Mouse (Mus musculus) kidney, postnatal 14 days (tissue): ENCODE measurements at regions not wholly inside any gene's neighbourhood (a gene's known extent, or its start where the extent isn't known, plus 50 kb on each side); places are given as distances from the start of the nearest gene placed in this dataset.
A peak's percentile ranks its signal among the peaks of the same experiment; 100 is the strongest.

ENCODE experiments used
- DNase-seq: peaks from one replicate; pipeline ENCODE4 v3.0.0; 2022; ENCODE audit warnings: mixed read lengths

GRCm38 (mm10) chr8:29460119-29460518 is 2012.6 kb downstream of the Poteg start:
- no peak for DNase-seq

- no peak for DNase-seq
These were observed 2045.5 kb downstream of the Poteg start for GRCm38 (mm10) chr8:29492931-29493330.

- no peak for DNase-seq
These were observed 2079.9 kb downstream of the Poteg start for GRCm38 (mm10) chr8:29527327-29527726.

- peak; percentile 34 for DNase-seq
These were observed 2084.1 kb downstream of the Poteg start for GRCm38 (mm10) chr8:29531565-29531964.

GRCm38 (mm10) chr8:29538016-29538415 is 2090.5 kb downstream of the Poteg start:
- peak; percentile 5 for DNase-seq

GRCm38 (mm10) chr8:29539856-29540255 is 2092.4 kb downstream of the Poteg start:
- no peak for DNase-seq

GRCm38 (mm10) chr8:29544142-29544541 is 2096.7 kb downstream of the Poteg start:
- no peak for DNase-seq

GRCm38 (mm10) chr8:29585671-29586070 is 2138.2 kb downstream of the Poteg start:
- no peak for DNase-seq

GRCm38 (mm10) chr8:29594129-29594528 is 2146.7 kb downstream of the Poteg start:
- DNase-seq = no peak

GRCm38 (mm10) chr8:29614098-29614497 is 2166.6 kb downstream of the Poteg start:
- peak; percentile 4 for DNase-seq

- DNase-seq = no peak
These were observed 2214.1 kb downstream of the Poteg start for GRCm38 (mm10) chr8:29661616-29662015.

GRCm38 (mm10) chr8:29675870-29676269 is 2228.4 kb downstream of the Poteg start:
- DNase-seq = no peak

GRCm38 (mm10) chr8:29683340-29683739 is 2235.9 kb downstream of the Poteg start:
- DNase-seq = no peak

GRCm38 (mm10) chr8:29686594-29686993 is 2239.1 kb downstream of the Poteg start:
- DNase-seq = no peak

GRCm38 (mm10) chr8:29695698-29696097 is 2248.2 kb downstream of the Poteg start:
- DNase-seq = peak; percentile 18
